Mouse (Mus musculus): ENCODE measurements around the gene Limch1. TPM values are rescaled to one million over a fixed set of nuclear protein-coding genes. Genes with fewer than 3 reads are reported as not detected.

The Limch1 gene
- total RNA-seq, 2 experiments from 2014 or later: 121 to 127 TPM

GRCm38 (mm10) chr5:66748448-66749115, 3.0 kb downstream of the Limch1 start:
- Histone ChIP-seq H3K4me3 (peak overlapping the region; percentile 9; the same call in 1 of the 2 replicates), H3K27ac (peak overlapping the region; percentile 0)
- intact Hi-C loops (cut with DNase I): loop anchor here (5.0 kb wide), 2 partner anchors 104 to 234 kb away; no protein-coding TSS in a partner anchor

GRCm38 (mm10) chr5:66750641-66751040, 5.0 kb downstream of the Limch1 start:
- intact Hi-C loops (cut with DNase I): no loop called here
- no peak for DNase-seq (ENCODE audit: extremely low spot score in 1 of 2, low spot score in 2 of 2)
- H3K4me3 ChIP-seq: no peak overlapping the region
- no peak for TF ChIP-seq CTCF (IDR thresholded peaks at IDR 0.05)
- H3K27ac ChIP-seq: peak overlapping the region; percentile 32; the same call in 1 of the 2 replicates

More at GRCm38 (mm10) chr5:66748448-66749115, 3.0 kb downstream of the Limch1 start:
- no peak for TF ChIP-seq CTCF (IDR thresholded peaks at IDR 0.05)
- DNase-seq (ENCODE audit: extremely low spot score in 1 of 2, low spot score in 2 of 2): no peak

GRCm38 (mm10) chr5:66751332-66751980, 5.8 kb downstream of the Limch1 start:
- no peak overlapping the region for H3K4me3 ChIP-seq
- peak overlapping the region; percentile 45; the same call in 1 of the 2 replicates for H3K27ac ChIP-seq
- no peak for TF ChIP-seq CTCF (IDR thresholded peaks at IDR 0.05)
- peak in 1 of 2 experiments; percentile 23 for DNase-seq (ENCODE audit: extremely low spot score in 1 of 2, low spot score in 2 of 2)
- intact Hi-C loops (cut with DNase I): no loop called here

- intact Hi-C loops (cut with DNase I): no loop called here
- DNase-seq (ENCODE audit: extremely low spot score in 1 of 2, low spot score in 2 of 2): no peak
- no peak for TF ChIP-seq CTCF (IDR thresholded peaks at IDR 0.05)
- H3K4me3 ChIP-seq: no peak overlapping the region
- H3K27ac ChIP-seq: no peak overlapping the region
These were observed 8.0 kb downstream of the Limch1 start for GRCm38 (mm10) chr5:66753620-66754019.

GRCm38 (mm10) chr5:66756821-66757705, 11.4 kb downstream of the Limch1 start:
- TF ChIP-seq CTCF (IDR thresholded peaks at IDR 0.05): no peak
- intact Hi-C loops (cut with DNase I): no loop called here
- peak in 1 of 2 experiments; percentile 32 for DNase-seq (ENCODE audit: extremely low spot score in 1 of 2, low spot score in 2 of 2)
- no peak overlapping the region for H3K4me3 ChIP-seq
- no peak overlapping the region; the same call in 1 of the 2 replicates for H3K27ac ChIP-seq

- no peak for DNase-seq (ENCODE audit: extremely low spot score in 1 of 2, low spot score in 2 of 2)
- Histone ChIP-seq H3K4me3 (no peak overlapping the region), H3K27ac (peak overlapping the region; percentile 47; the same call in 1 of the 2 replicates)
- intact Hi-C loops (cut with DNase I): no loop called here
- TF ChIP-seq CTCF (IDR thresholded peaks at IDR 0.05): no peak
These were observed 12.1 kb downstream of the Limch1 start for GRCm38 (mm10) chr5:66757706-66758237.

GRCm38 (mm10) chr5:66759354-66759753, 13.7 kb downstream of the Limch1 start:
- no peak overlapping the region for H3K4me3 ChIP-seq
- intact Hi-C loops (cut with DNase I): no loop called here
- H3K27ac ChIP-seq: peak overlapping the region; percentile 36; the same call in 1 of the 2 replicates
- TF ChIP-seq CTCF (IDR thresholded peaks at IDR 0.05): no peak
- DNase-seq (ENCODE audit: extremely low spot score in 1 of 2, low spot score in 2 of 2): no peak

- no peak for DNase-seq (ENCODE audit: extremely low spot score in 1 of 2, low spot score in 2 of 2)
- intact Hi-C loops (cut with DNase I): no loop called here
- H3K4me3 ChIP-seq: no peak overlapping the region
- H3K27ac ChIP-seq: no peak overlapping the region
- TF ChIP-seq CTCF (IDR thresholded peaks at IDR 0.05): no peak
These were observed 15.1 kb downstream of the Limch1 start for GRCm38 (mm10) chr5:66760747-66761146.

- Histone ChIP-seq H3K27ac (no peak overlapping the region), H3K4me3 (no peak overlapping the region)
- no peak; the same call in 1 of the 2 replicates for TF ChIP-seq CTCF (IDR thresholded peaks at IDR 0.05)
- intact Hi-C loops (cut with DNase I): no loop called here
- no peak for DNase-seq (ENCODE audit: extremely low spot score in 1 of 2, low spot score in 2 of 2)
These were observed 16.4 kb downstream of the Limch1 start for GRCm38 (mm10) chr5:66762006-66762405.

GRCm38 (mm10) chr5:66764129-66764528, 18.5 kb downstream of the Limch1 start:
- no peak for TF ChIP-seq CTCF (IDR thresholded peaks at IDR 0.05)
- no peak for DNase-seq (ENCODE audit: extremely low spot score in 1 of 2, low spot score in 2 of 2)
- Histone ChIP-seq H3K27ac (peak overlapping the region; percentile 13), H3K4me3 (no peak overlapping the region)
- intact Hi-C loops (cut with DNase I): no loop called here

- no peak for TF ChIP-seq CTCF (IDR thresholded peaks at IDR 0.05)
- Histone ChIP-seq H3K27ac (no peak overlapping the region), H3K4me3 (no peak overlapping the region)
- intact Hi-C loops (cut with DNase I): no loop called here
- DNase-seq (ENCODE audit: extremely low spot score in 1 of 2, low spot score in 2 of 2): no peak
These were observed 20.3 kb downstream of the Limch1 start for GRCm38 (mm10) chr5:66765911-66766310.

Measured in left cerebral cortex, adult 2 months (tissue).